Mouse (Mus musculus): ENCODE data around the gene Gls2.
"Not testable (repeated sequence)": the region's sequence is repeated elsewhere in the genome, so short reads cannot be mapped to it uniquely, and the experiment has no call there.

The Gls2 gene

GRCm38 (mm10) chr10:128194551-128195461, 549 bp downstream of the Gls2 start:
- DNase-seq: peak; percentile 59

- no peak for DNase-seq
These were observed 7.6 kb downstream of the Gls2 start for GRCm38 (mm10) chr10:128201856-128202255.

DNA sequence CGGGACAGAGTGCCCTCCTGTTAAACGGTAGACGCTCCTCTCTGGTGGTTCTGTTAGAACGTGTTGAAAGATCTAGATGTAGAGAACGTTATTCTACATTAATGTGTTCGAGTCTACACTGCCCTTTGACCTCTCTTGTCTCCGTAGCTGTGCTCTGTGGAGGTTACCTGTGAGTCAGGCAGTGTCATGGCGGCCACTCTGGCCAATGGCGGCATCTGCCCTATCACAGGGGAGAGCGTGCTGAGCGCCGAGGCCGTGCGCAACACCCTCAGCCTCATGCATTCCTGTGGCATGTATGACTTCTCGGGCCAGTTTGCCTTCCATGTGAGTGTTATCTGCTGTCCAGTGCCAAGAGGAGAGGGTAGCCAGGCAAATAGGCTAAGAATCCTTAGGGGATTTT, 10.7 kb downstream of the Gls2 start:
- DNase-seq: no peak

DNA sequence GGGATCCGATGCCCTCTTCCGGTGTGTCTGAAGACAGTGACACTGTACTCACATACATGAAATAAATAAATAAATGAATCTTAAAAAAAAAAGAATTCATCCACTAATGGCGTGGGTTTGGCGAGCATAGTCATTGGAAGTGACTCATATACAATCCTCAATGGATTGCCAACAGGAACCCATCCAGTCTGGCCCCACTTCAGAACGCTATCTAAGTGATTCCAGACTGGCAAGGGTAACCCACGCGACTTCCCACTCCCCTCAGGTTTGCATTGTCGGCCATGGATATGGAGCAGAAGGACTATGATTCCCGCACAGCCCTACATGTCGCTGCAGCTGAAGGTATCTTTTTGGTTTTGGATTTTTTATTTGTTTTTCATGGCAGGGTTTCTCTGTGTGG, 14.1 kb downstream of the Gls2 start:
- peak; percentile 9 for DNase-seq

GRCm38 (mm10) chr10:128209311-128210009, 15.2 kb downstream of the Gls2 start:
- DNase-seq: no peak

- no peak for DNase-seq
These were observed 15.9 kb downstream of the Gls2 start for GRCm38 (mm10) chr10:128210131-128210530.

- DNase-seq: peak; percentile 11
These were observed 16.7 kb downstream of the Gls2 start for GRCm38 (mm10) chr10:128210954-128211353.

DNA sequence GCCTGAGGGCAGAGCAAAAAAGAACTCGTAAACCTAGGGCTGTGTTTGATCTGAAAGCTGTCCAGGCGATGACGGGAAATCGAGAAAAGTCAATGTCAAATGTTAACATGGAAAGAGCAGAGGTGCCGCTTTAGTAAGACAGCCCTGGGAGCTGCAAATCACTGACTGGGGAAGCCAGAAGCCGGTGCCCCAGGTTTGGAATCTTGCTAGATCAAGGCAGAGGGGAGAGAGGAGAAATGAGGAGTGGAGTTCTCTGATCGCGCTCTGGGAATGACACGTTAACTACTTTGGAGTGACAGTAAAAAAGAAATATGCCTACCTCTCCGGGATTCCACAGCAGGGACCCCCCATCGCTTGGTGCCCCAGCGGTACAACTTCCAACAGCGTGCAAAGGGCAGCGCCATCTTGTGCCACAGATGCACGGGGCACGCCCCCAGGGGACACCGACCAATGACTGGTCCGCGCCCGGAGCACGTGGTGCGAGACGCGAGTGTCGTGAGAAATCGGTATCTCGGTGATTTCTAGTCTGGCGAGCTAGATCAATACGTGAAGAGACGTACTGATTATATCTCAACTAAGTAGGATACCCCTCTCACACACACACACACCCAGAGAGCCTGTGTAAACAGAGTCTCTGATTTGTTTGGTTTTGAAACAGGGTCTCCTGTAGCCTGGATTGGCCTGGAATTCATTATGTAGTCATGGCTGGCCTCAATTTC, 17.3 kb downstream of the Gls2 start, which contains the start of gene Spryd4:
Spryd4 (minus strand) TSS at position 418 of the 719 bp plus-strand sequence.
- DNase-seq: peak; percentile 90

DNA sequence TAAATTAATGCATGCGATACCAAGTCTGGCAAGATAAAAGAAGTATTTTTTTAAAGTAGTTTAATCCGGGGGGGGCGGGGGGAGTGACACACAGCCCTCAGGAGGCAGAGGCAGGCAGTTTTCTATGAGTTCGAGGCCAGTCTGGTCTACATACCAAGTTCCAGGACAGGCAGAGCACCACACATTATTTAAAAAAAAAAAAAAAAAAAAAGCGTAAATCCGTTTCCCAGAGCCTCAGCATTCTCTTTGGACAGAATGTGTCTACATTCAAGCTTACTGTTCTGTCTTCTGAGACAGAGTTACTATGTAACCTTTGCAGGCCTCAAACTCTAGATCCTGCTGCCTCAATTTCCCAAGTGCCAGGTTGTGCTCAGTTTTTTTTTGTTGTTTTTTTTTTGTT, 17.9 kb downstream of the Gls2 start:
- no peak for DNase-seq

DNA sequence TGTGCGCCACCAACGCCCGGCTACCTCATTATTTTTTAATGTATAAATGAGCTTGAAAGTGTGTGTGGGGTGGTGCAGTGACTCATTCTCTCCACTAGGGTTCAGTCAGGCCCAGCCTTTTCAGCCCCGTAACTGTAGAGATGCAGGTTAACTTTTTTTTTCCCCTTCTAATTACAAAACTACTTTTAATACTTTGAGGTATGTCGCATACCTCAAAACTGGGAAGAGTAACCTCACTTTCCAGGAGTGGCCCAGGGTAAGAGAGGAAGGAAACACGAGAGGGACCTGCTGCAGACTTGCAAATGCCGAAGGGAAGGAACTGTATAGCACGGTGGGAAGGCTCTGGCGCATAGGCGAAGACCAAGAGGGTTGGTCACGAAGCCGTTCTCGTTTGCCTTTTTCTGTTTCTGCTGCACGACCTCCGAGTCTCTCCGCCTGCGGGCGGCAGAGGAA, 18.6 kb downstream of the Gls2 start:
- DNase-seq: peak; percentile 18

GRCm38 (mm10) chr10:128214112-128214511, 19.9 kb downstream of the Gls2 start:
- DNase-seq: not testable (repeated sequence)

DNA sequence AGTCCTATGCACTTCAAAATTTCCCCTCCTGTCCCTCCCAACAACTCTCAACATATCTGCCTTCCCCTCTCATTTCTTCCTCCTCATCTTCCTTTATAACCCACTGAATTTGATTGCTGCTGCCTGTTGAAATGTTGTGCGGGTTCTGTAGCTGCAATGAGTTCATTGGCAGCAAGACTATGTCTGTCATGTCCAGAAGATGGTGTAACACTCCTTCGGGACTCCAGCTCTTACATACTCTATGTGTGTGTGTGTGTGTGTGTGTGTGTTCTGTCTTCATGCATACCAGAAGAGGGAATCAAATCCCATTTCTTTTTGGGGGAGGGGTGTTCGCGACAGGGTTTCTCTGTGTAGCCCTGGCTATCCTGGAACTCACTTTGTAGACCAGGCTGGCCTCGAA, 20.7 kb downstream of the Gls2 start:
- DNase-seq: no peak

DNA sequence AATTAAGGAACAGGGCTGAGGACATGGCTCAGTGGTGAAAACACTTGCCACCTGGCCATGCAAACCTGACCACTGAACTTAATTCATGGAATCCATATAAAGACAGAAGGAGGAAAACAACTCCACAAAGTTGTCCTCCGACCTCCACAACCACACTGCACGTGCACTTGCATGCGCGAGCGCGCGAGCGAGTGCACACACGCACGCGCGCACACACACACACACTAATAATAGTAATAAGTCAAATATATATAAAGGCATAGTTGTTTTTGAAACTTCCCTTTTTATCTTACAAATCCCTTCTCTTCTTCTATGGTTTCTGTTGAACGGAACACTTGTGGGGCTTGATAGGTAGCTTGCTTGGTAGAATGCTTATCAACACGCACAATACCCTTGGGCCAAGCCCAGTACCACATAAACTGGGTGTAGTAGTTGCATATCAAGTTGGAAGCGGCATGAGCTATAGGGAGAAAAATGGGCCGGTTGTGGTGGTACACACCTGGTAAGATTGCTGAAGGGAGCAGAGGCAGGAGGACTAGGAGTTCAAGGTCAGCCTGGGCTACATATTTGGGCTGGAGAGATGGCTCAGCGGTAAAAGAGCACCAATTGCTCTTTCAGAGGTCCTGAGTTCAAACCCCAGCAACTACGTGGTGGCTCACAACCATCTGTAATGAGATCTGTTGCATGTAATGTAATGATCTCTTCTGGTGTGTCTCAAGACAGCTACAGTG, 24.3 kb downstream of the Gls2 start:
- DNase-seq: no peak

DNA sequence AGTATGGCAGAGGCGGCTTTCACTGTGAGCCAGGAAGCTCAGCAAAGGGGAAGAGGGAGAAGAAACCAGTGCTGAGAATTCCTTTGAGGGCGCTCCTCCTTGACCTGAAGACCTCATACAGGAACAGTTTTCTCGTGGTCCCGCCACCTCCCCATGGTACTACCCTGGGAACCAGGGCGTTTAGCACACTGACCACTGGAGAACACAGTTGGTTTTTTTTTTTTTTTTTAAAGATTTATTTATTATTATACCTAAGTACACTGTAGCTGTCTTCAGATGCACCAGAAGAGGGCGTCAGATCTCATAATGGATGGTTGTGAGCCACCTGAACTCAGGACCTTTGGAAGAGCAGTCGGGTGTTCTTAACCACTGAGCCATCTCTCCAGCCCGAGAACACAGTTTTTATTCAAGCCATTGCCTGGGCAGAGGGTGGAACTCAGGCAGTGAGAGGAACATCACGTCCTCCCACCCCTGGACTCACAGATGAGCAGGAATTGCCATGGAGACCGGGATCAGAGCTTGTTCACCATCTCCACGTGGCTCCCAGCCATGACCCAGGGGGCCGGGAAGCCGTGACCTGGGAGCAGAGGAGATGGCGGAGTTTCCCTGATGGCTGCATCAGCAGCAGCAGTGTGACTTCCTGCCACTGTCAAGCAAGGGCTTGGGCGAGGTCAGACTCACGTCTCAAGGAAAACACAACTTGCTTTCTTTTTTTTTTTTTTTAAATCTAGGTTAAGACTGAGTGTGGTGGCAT, 27.5 kb downstream of the Gls2 start:
- no peak for DNase-seq

- DNase-seq: no peak
These were observed 30.8 kb downstream of the Gls2 start for GRCm38 (mm10) chr10:128225064-128225463.

DNA sequence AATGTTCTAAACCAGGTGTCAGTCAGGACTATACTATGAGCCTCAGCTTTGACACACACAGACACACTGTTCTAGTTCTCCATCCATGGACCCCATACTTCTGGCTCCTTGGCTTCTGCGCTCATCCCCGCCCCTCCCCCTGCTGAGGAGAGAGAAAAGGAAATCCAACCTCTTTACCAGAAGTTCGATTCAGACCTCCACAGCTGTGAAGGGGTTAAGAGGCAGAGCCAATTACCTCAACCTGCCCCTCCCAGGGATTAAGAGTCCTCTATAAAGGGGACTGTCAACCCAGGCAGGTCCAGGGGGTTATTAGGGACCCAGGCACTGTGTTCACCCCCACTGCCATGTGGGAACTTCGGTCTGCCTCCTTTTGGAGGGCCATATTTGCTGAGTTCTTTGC, 31.3 kb downstream of the Gls2 start, which contains the start of gene Mip:
Mip (plus strand) TSS at position 301 of the 400 bp plus-strand sequence.
- DNase-seq: no peak

- no peak for DNase-seq
These were observed 33.3 kb downstream of the Gls2 start for GRCm38 (mm10) chr10:128227592-128227991.

GRCm38 (mm10) chr10:128228009-128228408, 33.8 kb downstream of the Gls2 start:
- DNase-seq: no peak

- DNase-seq: no peak
These were observed 36.3 kb downstream of the Gls2 start for GRCm38 (mm10) chr10:128230582-128230981.

DNA sequence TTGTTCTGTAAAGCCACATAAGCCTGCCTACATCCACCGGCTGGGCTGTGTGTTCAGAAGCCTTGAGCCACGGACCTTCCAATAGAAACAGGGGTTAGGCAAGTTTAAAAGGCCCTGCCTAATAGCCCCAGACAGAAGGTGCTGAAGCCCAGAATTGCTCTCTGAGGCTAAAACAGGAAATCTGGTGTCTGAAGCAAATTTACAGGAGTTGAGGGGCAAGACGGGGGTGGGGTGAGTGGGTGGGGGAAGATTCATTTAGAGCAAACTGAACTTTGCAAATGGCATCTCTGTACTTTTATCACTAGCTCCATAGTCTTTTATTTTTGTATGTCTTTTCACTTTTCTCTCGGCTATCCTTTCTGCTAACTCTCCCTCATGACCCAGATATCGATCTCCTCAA, 36.9 kb downstream of the Gls2 start:
- DNase-seq: no peak

GRCm38 (mm10) chr10:128231697-128232419, 37.6 kb downstream of the Gls2 start, which contains the start of gene Timeless:
Gene Timeless (plus strand): TSS chr10:128232065.
- DNase-seq: peak; percentile 89

All from right cerebral cortex, postnatal 25 days (tissue).